Mouse (Mus musculus): ENCODE results near the gene Neurl2.

GRCm38 (mm10) chr2:164825521-164825920 is 7.7 kb downstream of the Neurl2 start:
- no peak for TF ChIP-seq POLR2A (IDR thresholded peaks at IDR 0.05; ENCODE audit: control insufficient read depth, extremely low read depth, insufficient read depth, low read length, poor library complexity)
- TF ChIP-seq CTCF (IDR thresholded peaks at IDR 0.05; ENCODE audit: borderline replicate concordance, control insufficient read depth, extremely low read depth, insufficient read depth, low read length, poor library complexity): no peak
